Mouse (Mus musculus): ENCODE results near the gene Gm49388. TPM values are rescaled to one million over a fixed set of nuclear protein-coding genes. Genes with fewer than 3 reads are reported as not detected.
"Not testable (repeated sequence)": the region's sequence is repeated elsewhere in the genome, so short reads cannot be mapped to it uniquely, and the experiment has no call there.

Gm49388 gene
- polyA plus RNA-seq, 1 experiment from 2014 or later: not detected

DNA sequence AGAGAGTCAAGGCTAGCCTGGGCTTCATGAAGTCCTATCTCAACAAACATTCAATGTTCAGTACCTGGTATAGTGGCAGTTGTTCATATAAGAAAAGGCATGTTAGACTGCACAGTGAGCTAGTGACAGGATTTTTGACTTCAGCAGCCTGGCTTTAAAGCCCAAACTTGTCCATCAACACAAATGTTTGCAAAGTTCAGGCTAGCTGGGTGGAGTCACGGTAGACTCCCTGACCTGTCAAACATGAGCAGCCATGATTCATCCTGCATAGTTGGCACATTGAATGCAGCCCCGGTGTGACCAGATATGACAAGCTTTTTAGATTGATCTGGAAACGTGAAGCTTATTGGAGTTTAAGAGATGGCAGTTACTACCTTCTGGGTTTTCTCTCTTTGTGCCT is 13.3 kb upstream of the Gm49388 start:
- H3K9ac ChIP-seq (ENCODE audit: low read depth, low read length): no peak overlapping the region
- no peak for ATAC-seq
- no peak overlapping the region for H3K4me2 ChIP-seq (ENCODE audit: low read length)
- WGBS: 87% methylated on average over 3 of the region's 3 CpGs
- H3K4me1 ChIP-seq (ENCODE audit: control insufficient read depth, insufficient read depth, low read length): peaks cover 16% of the 10 kb centered on the region
- peaks cover 9% of the 10 kb centered on the region for H3K36me3 ChIP-seq (ENCODE audit: control insufficient read depth, insufficient read depth, low read length)
- H3K27ac ChIP-seq (ENCODE audit: low read length): no peak overlapping the region
- no peaks in the 10 kb centered on the region for H3K9me3 ChIP-seq (replicated peaks; ENCODE audit: control insufficient read depth, low read length, poor library complexity, severe bottlenecking)
- no peak overlapping the region for H3K4me3 ChIP-seq (ENCODE audit: low read depth, low read length)
- no peaks in the 10 kb centered on the region for H3K27me3 ChIP-seq (ENCODE audit: control insufficient read depth, insufficient read depth, low read depth, low read length)

DNA sequence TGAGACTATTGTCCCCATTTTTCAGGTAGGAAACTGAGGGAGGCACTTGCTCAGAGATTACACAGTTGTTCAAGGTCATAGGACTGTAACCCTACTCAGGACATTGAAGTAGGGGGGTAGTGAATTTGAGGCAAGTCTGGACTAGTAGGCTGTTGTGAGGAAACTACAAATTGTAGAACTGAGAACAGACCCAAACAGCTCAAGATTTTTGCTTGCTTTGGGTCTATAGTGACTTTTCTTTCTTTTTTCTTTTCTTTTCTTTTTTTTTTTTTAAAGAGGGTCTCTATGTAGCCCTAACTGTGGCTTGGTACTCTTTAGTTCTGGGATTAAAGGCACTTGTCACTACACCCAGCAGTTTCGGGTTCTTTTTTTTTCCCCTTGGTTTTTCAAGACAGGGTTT is 12.9 kb upstream of the Gm49388 start:
- 86% methylated on average over 1 of the region's 1 CpGs for WGBS
- Histone ChIP-seq H3K27ac (ENCODE audit: low read length) (no peak overlapping the region), H3K4me2 (ENCODE audit: low read length) (no peak overlapping the region), H3K27me3 (ENCODE audit: control insufficient read depth, insufficient read depth, low read depth, low read length) (no peaks in the 10 kb centered on the region), H3K4me1 (ENCODE audit: control insufficient read depth, insufficient read depth, low read length) (peaks cover 16% of the 10 kb centered on the region), H3K9ac (ENCODE audit: low read depth, low read length) (no peak overlapping the region), H3K4me3 (ENCODE audit: low read depth, low read length) (no peak overlapping the region), H3K9me3 (replicated peaks; ENCODE audit: control insufficient read depth, low read length, poor library complexity, severe bottlenecking) (no peaks in the 10 kb centered on the region), H3K36me3 (ENCODE audit: control insufficient read depth, insufficient read depth, low read length) (peaks cover 5% of the 10 kb centered on the region)
- no peak for ATAC-seq

GRCm38 (mm10) chr7:127773664-127774384 is 11.6 kb upstream of the Gm49388 start:
- H3K9ac ChIP-seq (ENCODE audit: low read depth, low read length): no peak overlapping the region
- H3K9me3 ChIP-seq (replicated peaks; ENCODE audit: control insufficient read depth, low read length, poor library complexity, severe bottlenecking): no peaks in the 10 kb centered on the region
- H3K4me1 ChIP-seq (ENCODE audit: control insufficient read depth, insufficient read depth, low read length): peaks cover 21% of the 10 kb centered on the region
- H3K27me3 ChIP-seq (ENCODE audit: control insufficient read depth, insufficient read depth, low read depth, low read length): no peaks in the 10 kb centered on the region
- no peak overlapping the region for H3K27ac ChIP-seq (ENCODE audit: low read length)
- ATAC-seq: no peak
- WGBS: 41% methylated on average over 9 of the region's 9 CpGs
- no peak overlapping the region for H3K4me2 ChIP-seq (ENCODE audit: low read length)
- no peak overlapping the region for H3K4me3 ChIP-seq (ENCODE audit: low read depth, low read length)
- no peaks in the 10 kb centered on the region for H3K36me3 ChIP-seq (ENCODE audit: control insufficient read depth, insufficient read depth, low read length)

- peak overlapping the region; percentile 63 for H3K4me2 ChIP-seq (ENCODE audit: low read length)
- H3K4me3 ChIP-seq (ENCODE audit: low read depth, low read length): peak overlapping the region; percentile 86
- H3K9me3 ChIP-seq (replicated peaks; ENCODE audit: control insufficient read depth, low read length, poor library complexity, severe bottlenecking); H3K27me3 ChIP-seq (ENCODE audit: control insufficient read depth, insufficient read depth, low read depth, low read length); H3K4me1 ChIP-seq (ENCODE audit: control insufficient read depth, insufficient read depth, low read length); ATAC-seq; H3K36me3 ChIP-seq (ENCODE audit: control insufficient read depth, insufficient read depth, low read length): not testable (repeated sequence)
- peak overlapping the region; percentile 91 for H3K9ac ChIP-seq (ENCODE audit: low read depth, low read length)
- WGBS: 73% methylated on average over 7 of the region's 7 CpGs
- peak overlapping the region; percentile 98 for H3K27ac ChIP-seq (ENCODE audit: low read length)
These were observed 9.6 kb upstream of the Gm49388 start for GRCm38 (mm10) chr7:127775837-127776236.

GRCm38 (mm10) chr7:127776426-127776825 is 9.0 kb upstream of the Gm49388 start, which contains the start of gene Setd1a:
Gene Setd1a (plus strand): TSS chr7:127776670.
- 0% methylated on average over 23 of the region's 23 CpGs for WGBS
- Histone ChIP-seq H3K9me3 (replicated peaks; ENCODE audit: control insufficient read depth, low read length, poor library complexity, severe bottlenecking) (no peaks in the 10 kb centered on the region), H3K27ac (ENCODE audit: low read length) (peak within 1 kb of the TSS; percentile 98), H3K36me3 (ENCODE audit: control insufficient read depth, insufficient read depth, low read length) (peaks cover 8% of the 10 kb centered on the region), H3K4me3 (ENCODE audit: low read depth, low read length) (peak within 1 kb of the TSS; percentile 86), H3K4me2 (ENCODE audit: low read length) (peak within 1 kb of the TSS; percentile 92), H3K9ac (ENCODE audit: low read depth, low read length) (peak within 1 kb of the TSS; percentile 91), H3K4me1 (ENCODE audit: control insufficient read depth, insufficient read depth, low read length) (peaks cover 10% of the 10 kb centered on the region), H3K27me3 (ENCODE audit: control insufficient read depth, insufficient read depth, low read depth, low read length) (no peaks in the 10 kb centered on the region)
- ATAC-seq: peak; percentile 67

GRCm38 (mm10) chr7:127776878-127777473 is 8.4 kb upstream of the Gm49388 start:
- no peaks in the 10 kb centered on the region for H3K27me3 ChIP-seq (ENCODE audit: control insufficient read depth, insufficient read depth, low read depth, low read length)
- ATAC-seq: peak; percentile 93

DNA sequence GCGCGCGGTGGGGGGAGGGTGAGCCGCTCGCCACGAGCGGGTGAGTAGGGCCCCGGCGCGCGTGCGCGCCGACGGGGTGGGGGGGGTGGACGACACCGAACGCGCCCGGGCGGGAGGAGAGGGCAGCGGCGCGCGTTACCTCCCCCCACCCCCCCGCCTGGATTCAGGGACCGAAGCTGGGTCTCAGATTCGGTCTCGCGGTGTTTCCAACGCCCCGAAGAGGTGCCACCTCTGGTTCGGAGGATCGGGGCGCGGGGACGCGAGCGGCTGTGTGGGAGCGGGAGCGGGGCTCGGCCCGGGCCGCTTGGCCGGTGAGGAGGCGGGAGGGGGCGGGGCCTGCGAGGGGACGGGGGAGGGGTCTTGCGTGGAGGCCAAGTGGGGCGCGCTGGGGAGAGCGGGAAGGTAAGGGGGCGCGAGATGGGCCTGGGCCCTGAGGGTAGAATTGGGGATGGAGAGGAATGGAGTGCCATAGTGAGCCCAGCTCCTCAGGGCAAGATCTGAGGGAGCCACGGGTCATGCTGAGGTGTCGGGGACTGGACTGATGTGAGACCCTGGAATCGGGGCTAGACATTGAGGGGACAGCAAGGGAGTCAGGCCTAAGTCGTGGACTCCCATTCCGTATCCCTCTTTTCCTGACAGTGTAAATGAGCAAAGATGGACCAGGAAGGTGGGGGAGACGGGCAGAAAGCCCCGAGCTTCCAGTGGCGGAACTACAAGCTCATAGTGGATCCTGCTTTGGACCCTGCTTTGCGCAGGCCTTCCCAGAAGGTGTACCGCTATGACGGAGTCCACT is 7.7 kb upstream of the Gm49388 start:
- Histone ChIP-seq H3K36me3 (ENCODE audit: control insufficient read depth, insufficient read depth, low read length) (peaks cover 18% of the 10 kb centered on the region), H3K4me1 (ENCODE audit: control insufficient read depth, insufficient read depth, low read length) (peaks cover 10% of the 10 kb centered on the region), H3K27me3 (ENCODE audit: control insufficient read depth, insufficient read depth, low read depth, low read length) (no peaks in the 10 kb centered on the region), H3K9ac (ENCODE audit: low read depth, low read length) (peak overlapping the region; percentile 91), H3K4me3 (ENCODE audit: low read depth, low read length) (peak overlapping the region; percentile 86), H3K4me2 (ENCODE audit: low read length) (peak overlapping the region; percentile 92), H3K9me3 (replicated peaks; ENCODE audit: control insufficient read depth, low read length, poor library complexity, severe bottlenecking) (no peaks in the 10 kb centered on the region), H3K27ac (ENCODE audit: low read length) (peak overlapping the region; percentile 98)
- ATAC-seq: peak; percentile 33; the same call in 1 of the 2 replicates
- WGBS: 4% methylated on average over 35 of the region's 66 CpGs

More at GRCm38 (mm10) chr7:127776878-127777473, 8.4 kb upstream of the Gm49388 start:
- H3K4me2 ChIP-seq (ENCODE audit: low read length): peak overlapping the region; percentile 63
- H3K36me3 ChIP-seq (ENCODE audit: control insufficient read depth, insufficient read depth, low read length): peaks cover 12% of the 10 kb centered on the region
- peak overlapping the region; percentile 86 for H3K4me3 ChIP-seq (ENCODE audit: low read depth, low read length)
- no peaks in the 10 kb centered on the region for H3K9me3 ChIP-seq (replicated peaks; ENCODE audit: control insufficient read depth, low read length, poor library complexity, severe bottlenecking)
- peak overlapping the region; percentile 91 for H3K9ac ChIP-seq (ENCODE audit: low read depth, low read length)
- H3K27ac ChIP-seq (ENCODE audit: low read length): peak overlapping the region; percentile 98
- peaks cover 10% of the 10 kb centered on the region for H3K4me1 ChIP-seq (ENCODE audit: control insufficient read depth, insufficient read depth, low read length)
- WGBS: under 1% methylated on average over 56 of the region's 70 CpGs

- Histone ChIP-seq H3K4me3 (ENCODE audit: low read depth, low read length) (peak overlapping the region; percentile 86), H3K9ac (ENCODE audit: low read depth, low read length) (peak overlapping the region; percentile 91), H3K27me3 (ENCODE audit: control insufficient read depth, insufficient read depth, low read depth, low read length) (no peaks in the 10 kb centered on the region), H3K4me1 (ENCODE audit: control insufficient read depth, insufficient read depth, low read length) (peaks cover 10% of the 10 kb centered on the region), H3K4me2 (ENCODE audit: low read length) (peak overlapping the region; percentile 92), H3K9me3 (replicated peaks; ENCODE audit: control insufficient read depth, low read length, poor library complexity, severe bottlenecking) (no peaks in the 10 kb centered on the region), H3K36me3 (ENCODE audit: control insufficient read depth, insufficient read depth, low read length) (peaks cover 20% of the 10 kb centered on the region), H3K27ac (ENCODE audit: low read length) (no peak overlapping the region)
- no peak for ATAC-seq
- WGBS: 83% methylated on average over 4 of the region's 4 CpGs
These were observed 7.1 kb upstream of the Gm49388 start for GRCm38 (mm10) chr7:127778350-127778749.
